Mouse (Mus musculus): ENCODE measurements at regions not wholly inside any gene's neighbourhood (a gene's known extent, or its start where the extent isn't known, plus 50 kb on each side); places are given as distances from the start of the nearest gene placed in this dataset.
A peak's percentile ranks its signal among the peaks of the same experiment; 100 is the strongest.

GRCm38 (mm10) chr5:39557376-39558001 is 197.8 kb downstream of the Hs3st1 start:
- no peak for ATAC-seq (replicated peaks; ENCODE audit: poor library complexity, severe bottlenecking)

- ATAC-seq (replicated peaks; ENCODE audit: poor library complexity, severe bottlenecking): no peak
Measured at GRCm38 (mm10) chr5:39537044-39537443, 218.2 kb downstream of the Hs3st1 start.

DNA sequence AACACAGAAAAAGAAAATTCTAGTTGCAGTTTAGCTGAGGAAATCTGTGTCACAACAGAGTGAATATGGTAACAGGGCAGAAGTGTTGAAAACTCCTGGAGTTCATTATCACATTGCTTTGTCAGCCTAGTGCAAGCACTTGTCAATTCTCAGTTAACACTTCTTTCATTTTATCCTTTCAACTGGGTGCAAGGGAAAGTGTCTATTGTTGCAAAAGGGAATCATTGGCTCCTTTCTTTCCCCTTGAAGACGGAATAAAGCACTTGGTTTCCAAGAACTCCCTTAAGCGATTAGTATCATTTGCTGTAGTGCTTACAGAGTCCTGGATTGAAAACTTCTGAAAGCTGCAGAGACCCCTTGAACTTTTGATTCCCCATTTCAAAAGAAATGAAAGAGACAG is 218.9 kb downstream of the Hs3st1 start:
- ATAC-seq (replicated peaks; ENCODE audit: poor library complexity, severe bottlenecking): no peak

GRCm38 (mm10) chr5:39510246-39510645 is 245.0 kb downstream of the Hs3st1 start:
- ATAC-seq (replicated peaks; ENCODE audit: poor library complexity, severe bottlenecking): no peak

GRCm38 (mm10) chr5:39482756-39483155 is 272.5 kb downstream of the Hs3st1 start:
- ATAC-seq (replicated peaks; ENCODE audit: poor library complexity, severe bottlenecking): no peak

DNA sequence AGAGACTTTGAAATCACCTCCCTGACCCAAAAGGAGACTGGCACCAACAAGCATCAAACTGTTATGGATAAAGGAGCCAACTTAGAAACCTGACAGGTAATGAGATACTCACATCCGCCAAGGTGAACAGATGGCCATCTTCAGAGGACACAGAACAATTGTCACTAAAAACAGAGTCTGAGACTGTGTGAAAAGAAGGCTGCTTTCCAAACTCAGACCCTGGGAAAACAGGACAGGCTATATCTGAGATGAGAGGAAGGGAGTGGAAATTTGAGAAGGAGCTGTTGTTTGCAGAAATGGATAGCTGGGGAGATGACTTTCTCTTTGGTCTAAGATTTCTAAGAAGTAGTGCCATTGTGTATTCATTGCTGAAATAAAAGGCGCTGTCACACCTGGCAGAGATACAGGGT is 297.2 kb downstream of the Hs3st1 start:
- no peak for ATAC-seq (replicated peaks; ENCODE audit: poor library complexity, severe bottlenecking)

- no peak for ATAC-seq (replicated peaks; ENCODE audit: poor library complexity, severe bottlenecking)
Measured at GRCm38 (mm10) chr5:39453706-39454105, 301.6 kb downstream of the Hs3st1 start.

GRCm38 (mm10) chr5:39440817-39441216 is 314.5 kb downstream of the Hs3st1 start:
- no peak for ATAC-seq (replicated peaks; ENCODE audit: poor library complexity, severe bottlenecking)

- peak; percentile 53; the same call in 1 of the 2 replicates for ATAC-seq (replicated peaks; ENCODE audit: poor library complexity, severe bottlenecking)
Measured at GRCm38 (mm10) chr5:39437463-39438201, 317.6 kb downstream of the Hs3st1 start.

DNA sequence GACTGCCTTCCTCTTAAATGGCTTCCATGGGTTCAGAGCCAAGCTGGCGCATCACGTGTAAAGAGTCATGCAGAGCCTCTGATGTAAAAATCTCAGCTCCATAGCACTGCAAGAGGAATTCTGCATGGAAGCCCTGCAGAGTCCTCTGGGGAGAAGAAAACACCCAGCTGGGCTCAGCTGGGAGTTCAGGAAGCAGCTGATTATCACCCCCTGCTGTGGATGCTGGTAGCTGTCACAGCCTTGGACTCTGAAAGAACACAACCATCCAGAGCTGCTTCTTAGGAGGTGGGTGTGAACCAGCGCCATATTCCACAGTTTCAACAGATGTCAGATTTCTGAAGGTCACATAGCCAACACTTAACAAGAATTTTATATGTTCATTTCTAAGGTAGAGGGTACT is 329.2 kb downstream of the Hs3st1 start:
- ATAC-seq (replicated peaks; ENCODE audit: poor library complexity, severe bottlenecking): no peak

DNA sequence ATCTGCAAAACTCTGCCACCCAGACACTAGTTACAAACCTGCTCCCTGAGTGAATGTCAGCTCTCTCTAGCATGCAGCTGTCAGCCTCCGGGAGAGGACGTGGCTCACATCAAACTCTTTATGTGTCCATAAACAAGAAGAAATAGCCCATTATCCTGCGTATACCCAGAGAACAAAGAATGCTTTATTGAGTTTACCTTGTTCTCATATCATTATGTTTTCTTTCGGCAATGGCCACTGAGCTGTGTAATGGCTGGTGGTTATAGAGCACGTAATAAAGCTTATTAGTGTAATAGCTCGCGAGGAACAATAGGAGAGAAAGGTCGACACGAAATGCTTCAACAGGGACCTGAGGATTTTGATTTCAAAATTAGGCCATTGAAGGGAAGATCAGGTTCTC is 331.6 kb downstream of the Hs3st1 start:
- no peak for ATAC-seq (replicated peaks; ENCODE audit: poor library complexity, severe bottlenecking)

DNA sequence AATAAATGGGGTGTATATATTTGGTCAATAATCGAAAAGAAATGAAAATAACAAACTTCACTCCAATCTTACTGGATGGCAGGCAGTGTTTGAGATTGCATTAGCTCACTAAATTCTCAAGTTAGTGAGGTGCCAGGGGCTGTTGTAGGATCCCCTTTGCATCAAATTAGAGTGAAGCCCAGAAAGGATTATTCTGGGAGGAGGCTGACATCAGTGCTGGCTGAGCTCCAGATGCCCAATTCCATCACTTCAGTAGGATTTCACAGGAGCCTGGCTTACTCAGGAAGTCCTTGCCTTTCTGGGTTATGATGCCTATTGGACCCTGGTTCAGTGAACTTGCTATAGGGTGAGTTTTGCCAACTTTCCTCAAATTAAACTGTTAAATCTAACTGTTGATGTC is 336.5 kb downstream of the Hs3st1 start:
- no peak for ATAC-seq (replicated peaks; ENCODE audit: poor library complexity, severe bottlenecking)

GRCm38 (mm10) chr5:39417845-39418154 is 337.5 kb downstream of the Hs3st1 start:
- no peak for ATAC-seq (replicated peaks; ENCODE audit: poor library complexity, severe bottlenecking)

DNA sequence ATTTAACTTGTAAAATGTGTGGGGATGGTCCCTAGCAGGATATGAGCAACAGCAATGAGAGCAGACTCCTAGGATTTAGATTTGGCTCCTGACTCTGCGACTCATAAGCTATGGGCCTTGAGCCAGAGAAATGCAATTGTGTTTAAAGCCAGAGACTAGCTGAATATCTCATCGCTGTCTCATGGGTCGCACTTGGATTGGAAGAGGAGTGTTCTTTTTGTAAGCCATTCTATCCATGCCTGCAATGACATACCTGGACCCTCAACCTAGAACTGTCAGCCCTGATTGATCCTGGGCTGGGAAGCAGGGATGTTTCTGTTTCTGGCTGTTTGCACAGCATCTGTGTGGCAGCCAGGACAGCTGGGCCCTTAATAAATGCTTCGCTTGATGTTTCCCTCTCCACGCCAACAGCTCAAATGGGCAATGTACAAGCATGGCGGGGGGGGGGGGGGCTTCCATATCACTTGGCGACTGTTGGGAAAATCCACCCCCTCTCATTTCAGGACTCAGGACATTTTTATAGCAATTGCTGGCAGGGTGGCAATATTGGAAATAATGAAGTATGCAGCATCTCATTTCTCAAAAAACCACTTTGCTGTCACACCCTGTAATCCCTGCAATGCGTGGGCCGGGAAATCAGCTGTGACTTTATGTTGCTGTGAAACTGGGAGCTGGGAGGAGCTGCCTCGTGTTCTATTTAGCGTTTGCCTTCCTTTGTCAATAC is 338.0 kb downstream of the Hs3st1 start:
- ATAC-seq (replicated peaks; ENCODE audit: poor library complexity, severe bottlenecking): no peak

- ATAC-seq (replicated peaks; ENCODE audit: poor library complexity, severe bottlenecking): no peak
Measured at GRCm38 (mm10) chr5:39416597-39417023, 338.7 kb downstream of the Hs3st1 start.

GRCm38 (mm10) chr5:39412756-39413155 is 342.5 kb downstream of the Hs3st1 start:
- ATAC-seq (replicated peaks; ENCODE audit: poor library complexity, severe bottlenecking): no peak

- no peak for ATAC-seq (replicated peaks; ENCODE audit: poor library complexity, severe bottlenecking)
Measured at GRCm38 (mm10) chr5:39390391-39390987, 364.8 kb downstream of the Hs3st1 start.

DNA sequence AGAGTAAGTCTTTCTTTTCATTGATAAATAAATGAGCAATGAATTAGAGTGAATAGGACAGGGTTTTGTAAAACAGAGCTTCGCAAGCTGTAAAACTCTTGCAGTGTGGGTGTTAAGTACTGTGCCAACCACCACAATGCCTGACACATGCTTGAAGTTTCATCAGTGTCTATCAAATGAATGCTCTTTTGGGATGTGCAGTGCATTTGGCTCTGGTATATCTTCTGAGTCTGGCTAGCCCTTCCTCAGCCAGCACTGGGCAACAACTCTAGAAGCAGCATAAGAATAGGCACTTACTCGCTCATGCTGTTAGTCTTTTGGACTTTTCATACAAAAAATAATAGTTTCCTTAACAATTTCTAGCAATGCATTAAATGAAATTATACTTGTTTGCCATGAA is 370.9 kb downstream of the Hs3st1 start:
- no peak for ATAC-seq (replicated peaks; ENCODE audit: poor library complexity, severe bottlenecking)

- no peak for ATAC-seq (replicated peaks; ENCODE audit: poor library complexity, severe bottlenecking)
Measured at GRCm38 (mm10) chr5:39374199-39374598, 381.1 kb downstream of the Hs3st1 start.

GRCm38 (mm10) chr5:39348680-39349079 is 406.6 kb downstream of the Hs3st1 start:
- no peak for ATAC-seq (replicated peaks; ENCODE audit: poor library complexity, severe bottlenecking)

DNA sequence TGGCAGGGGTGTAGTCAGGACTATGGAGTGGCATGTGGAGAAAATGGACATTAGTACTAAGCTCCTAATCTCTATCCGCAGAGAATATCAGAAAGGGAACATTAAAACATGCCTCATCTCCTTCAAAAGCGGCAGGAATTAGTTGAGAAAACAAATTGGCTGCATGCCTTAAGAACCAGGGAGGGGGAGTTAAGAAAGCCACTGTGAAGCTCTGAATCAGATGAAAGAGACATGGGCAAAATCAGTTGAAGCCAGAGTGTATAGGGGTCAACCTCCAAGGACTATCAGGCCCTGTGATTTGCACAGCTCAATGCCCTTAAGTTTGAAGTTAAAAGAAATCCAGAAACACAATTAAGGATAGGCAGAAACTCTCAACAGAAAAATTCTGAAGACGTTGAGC is 408.3 kb downstream of the Hs3st1 start:
- ATAC-seq (replicated peaks; ENCODE audit: poor library complexity, severe bottlenecking): no peak

Data from granulocyte monocyte progenitor cell, adult 5-6 weeks (primary cell).